Mouse (Mus musculus) erythroid progenitor cell, adult 5-6 weeks (primary cell): Measurements from ENCODE around the gene Gm45808. TPM values are rescaled to one million over a fixed set of nuclear protein-coding genes. Genes with fewer than 3 reads are reported as not detected.

Experiments used
- ATAC-seq: replicated peaks from 2 replicates; pipeline ENCODE4 v1.8.0; 2016; ENCODE audit warnings: moderate number of reproducible peaks, mild to moderate bottlenecking, moderate TSS enrichment, inconsistent platforms; ENCODE audit not compliant: poor library complexity, low FRiP score, severe bottlenecking
- total RNA-seq, 2 experiments: library from RNA; stranded (forward) in 1 of 2; stranded (reverse) in 1 of 2; fragments of 150-400 nt in 1 of 2; fragments of 186-747, 209-891 nt in 1 of 2; gene quantifications; 2 replicates each; pipeline versions ENCODE4 v1.2.3 to v1.2.4; 2015 to 2017; ENCODE audit warnings: low replicate concordance in 2 of 2

The Gm45808 gene
- total RNA-seq, 2 experiments from 2014 or later = 4.9 TPM; not detected in 1

- ATAC-seq = no peak
Observed at GRCm38 (mm10) chr7:45419859-45420614, 66.6 kb downstream of the Gm45808 start.

GRCm38 (mm10) chr7:45417962-45418492 is 68.6 kb downstream of the Gm45808 start:
- ATAC-seq = no peak

Other genes with a start within 250 kb of the Gm45808 start
Only the 30 nearest of the 36 such genes appear.
- not detected in 2 replicates for gene Slc6a21, start 209.3 kb downstream of the Gm45808 start, total RNA-seq (2015; ENCODE audit: low replicate concordance)
- gene Slc6a21, start 209.3 kb downstream of the Gm45808 start, total RNA-seq (2017; ENCODE audit: low replicate concordance) = not detected in 2 replicates
- not detected in 2 replicates for gene Trpm4, start 153.0 kb downstream of the Gm45808 start, total RNA-seq (2015; ENCODE audit: low replicate concordance)
- not detected in 2 replicates for gene Trpm4, start 153.0 kb downstream of the Gm45808 start, total RNA-seq (2017; ENCODE audit: low replicate concordance)
- gene Hrc, start 151.5 kb downstream of the Gm45808 start, total RNA-seq (2015; ENCODE audit: low replicate concordance) = not detected in 2 replicates
- gene Hrc, start 151.5 kb downstream of the Gm45808 start, total RNA-seq (2017; ENCODE audit: low replicate concordance) = not detected in 2 replicates
- gene Ppfia3, start 119.8 kb downstream of the Gm45808 start, total RNA-seq (2015; ENCODE audit: low replicate concordance) = not detected in 2 replicates
- not detected in 2 replicates for gene Ppfia3, start 119.8 kb downstream of the Gm45808 start, total RNA-seq (2017; ENCODE audit: low replicate concordance)
- gene Lin7b, start 116.2 kb downstream of the Gm45808 start, total RNA-seq (2015; ENCODE audit: low replicate concordance) = not detected in 2 replicates
- not detected in 2 replicates for gene Lin7b, start 116.2 kb downstream of the Gm45808 start, total RNA-seq (2017; ENCODE audit: low replicate concordance)
- gene Snrnp70, start 91.1 kb downstream of the Gm45808 start, total RNA-seq (2015; ENCODE audit: low replicate concordance) = 143 and 194 TPM in 2 replicates
- gene Snrnp70, start 91.1 kb downstream of the Gm45808 start, total RNA-seq (2017; ENCODE audit: low replicate concordance) = 312 and 348 TPM in 2 replicates
- not detected in 2 replicates for gene Kcna7, start 81.2 kb downstream of the Gm45808 start, total RNA-seq (2015; ENCODE audit: low replicate concordance)
- not detected in 2 replicates for gene Kcna7, start 81.2 kb downstream of the Gm45808 start, total RNA-seq (2017; ENCODE audit: low replicate concordance)
- gene Ntf5, start 73.1 kb downstream of the Gm45808 start, total RNA-seq (2015; ENCODE audit: low replicate concordance) = not detected in 2 replicates
- not detected in 2 replicates for gene Ntf5, start 73.1 kb downstream of the Gm45808 start, total RNA-seq (2017; ENCODE audit: low replicate concordance)
- gene Lhb, start 66.0 kb downstream of the Gm45808 start, total RNA-seq (2015; ENCODE audit: low replicate concordance) = not detected in 2 replicates
- not detected in 2 replicates for gene Lhb, start 66.0 kb downstream of the Gm45808 start, total RNA-seq (2017; ENCODE audit: low replicate concordance)
- 0.84 and 5.8 TPM in 2 replicates for gene Gys1, start 52.0 kb downstream of the Gm45808 start, total RNA-seq (2015; ENCODE audit: low replicate concordance)
- gene Gys1, start 52.0 kb downstream of the Gm45808 start, total RNA-seq (2017; ENCODE audit: low replicate concordance) = 2.1 and 6.2 TPM in 2 replicates
- 39.0 and 53.3 TPM in 2 replicates for gene Ruvbl2, start 48.7 kb downstream of the Gm45808 start, total RNA-seq (2015; ENCODE audit: low replicate concordance)
- gene Ruvbl2, start 48.7 kb downstream of the Gm45808 start, total RNA-seq (2017; ENCODE audit: low replicate concordance) = 22.6 and 28.8 TPM in 2 replicates
- gene Ftl1, start 26.9 kb downstream of the Gm45808 start, total RNA-seq (2015; ENCODE audit: low replicate concordance) = 2,156 and 2,353 TPM in 2 replicates
- gene Ftl1, start 26.9 kb downstream of the Gm45808 start, total RNA-seq (2017; ENCODE audit: low replicate concordance) = 950 and 960 TPM in 2 replicates
- 10.1 and 43.6 TPM in 2 replicates for gene Bax, start 19.9 kb downstream of the Gm45808 start, total RNA-seq (2015; ENCODE audit: low replicate concordance)
- gene Bax, start 19.9 kb downstream of the Gm45808 start, total RNA-seq (2017; ENCODE audit: low replicate concordance) = 10.3 and 15.9 TPM in 2 replicates
- 0.84 TPM in 1 of 2 replicates, not detected in the other for gene Tulp2, start 4.9 kb downstream of the Gm45808 start, total RNA-seq (2015; ENCODE audit: low replicate concordance)
- gene Tulp2, start 4.9 kb downstream of the Gm45808 start, total RNA-seq (2017; ENCODE audit: low replicate concordance) = not detected in 2 replicates
- gene Dhdh, start 2.0 kb upstream of the Gm45808 start, total RNA-seq (2015; ENCODE audit: low replicate concordance) = 0.42 and 3.6 TPM in 2 replicates
- gene Dhdh, start 2.0 kb upstream of the Gm45808 start, total RNA-seq (2017; ENCODE audit: low replicate concordance) = 1.0 and 1.6 TPM in 2 replicates
- gene Nucb1, start 23.6 kb upstream of the Gm45808 start, total RNA-seq (2015; ENCODE audit: low replicate concordance) = 164 and 168 TPM in 2 replicates
- gene Nucb1, start 23.6 kb upstream of the Gm45808 start, total RNA-seq (2017; ENCODE audit: low replicate concordance) = 789 and 905 TPM in 2 replicates
- gene Ppp1r15a, start 39.5 kb upstream of the Gm45808 start, total RNA-seq (2015; ENCODE audit: low replicate concordance) = 814 and 867 TPM in 2 replicates
- 569 and 633 TPM in 2 replicates for gene Ppp1r15a, start 39.5 kb upstream of the Gm45808 start, total RNA-seq (2017; ENCODE audit: low replicate concordance)
- gene Plekha4, start 39.5 kb upstream of the Gm45808 start, total RNA-seq (2015; ENCODE audit: low replicate concordance) = 7.2 TPM in 1 of 2 replicates, not detected in the other
- gene Plekha4, start 39.5 kb upstream of the Gm45808 start, total RNA-seq (2017; ENCODE audit: low replicate concordance) = 0.08 and 0.90 TPM in 2 replicates
- gene Hsd17b14, start 68.1 kb upstream of the Gm45808 start, total RNA-seq (2015; ENCODE audit: low replicate concordance) = not detected in 2 replicates
- not detected in 2 replicates for gene Hsd17b14, start 68.1 kb upstream of the Gm45808 start, total RNA-seq (2017; ENCODE audit: low replicate concordance)
- gene Bcat2, start 83.3 kb upstream of the Gm45808 start, total RNA-seq (2015; ENCODE audit: low replicate concordance) = 8.4 and 17.7 TPM in 2 replicates
- gene Bcat2, start 83.3 kb upstream of the Gm45808 start, total RNA-seq (2017; ENCODE audit: low replicate concordance) = 4.0 and 22.0 TPM in 2 replicates
- gene Fgf21, start 128.7 kb upstream of the Gm45808 start, total RNA-seq (2015; ENCODE audit: low replicate concordance) = not detected in 2 replicates
- not detected in 2 replicates for gene Fgf21, start 128.7 kb upstream of the Gm45808 start, total RNA-seq (2017; ENCODE audit: low replicate concordance)
- gene Fut1, start 130.5 kb upstream of the Gm45808 start, total RNA-seq (2015; ENCODE audit: low replicate concordance) = not detected in 2 replicates
- not detected in 2 replicates for gene Fut1, start 130.5 kb upstream of the Gm45808 start, total RNA-seq (2017; ENCODE audit: low replicate concordance)
- not detected in 2 replicates for gene Izumo1, start 135.0 kb upstream of the Gm45808 start, total RNA-seq (2015; ENCODE audit: low replicate concordance)
- gene Izumo1, start 135.0 kb upstream of the Gm45808 start, total RNA-seq (2017; ENCODE audit: low replicate concordance) = not detected in 2 replicates
- gene Rasip1, start 140.7 kb upstream of the Gm45808 start, total RNA-seq (2015; ENCODE audit: low replicate concordance) = not detected in 2 replicates
- gene Rasip1, start 140.7 kb upstream of the Gm45808 start, total RNA-seq (2017; ENCODE audit: low replicate concordance) = not detected in 2 replicates
- not detected in 2 replicates for gene Mamstr, start 153.2 kb upstream of the Gm45808 start, total RNA-seq (2015; ENCODE audit: low replicate concordance)
- gene Mamstr, start 153.2 kb upstream of the Gm45808 start, total RNA-seq (2017; ENCODE audit: low replicate concordance) = not detected in 2 replicates
- gene Fut2, start 179.6 kb upstream of the Gm45808 start, total RNA-seq (2015; ENCODE audit: low replicate concordance) = not detected in 2 replicates
- gene Fut2, start 179.6 kb upstream of the Gm45808 start, total RNA-seq (2017; ENCODE audit: low replicate concordance) = not detected in 2 replicates
- not detected in 2 replicates for gene Ntn5, start 197.2 kb upstream of the Gm45808 start, total RNA-seq (2015; ENCODE audit: low replicate concordance)
- not detected in 2 replicates for gene Ntn5, start 197.2 kb upstream of the Gm45808 start, total RNA-seq (2017; ENCODE audit: low replicate concordance)
- gene Sec1, start 207.6 kb upstream of the Gm45808 start, total RNA-seq (2015; ENCODE audit: low replicate concordance) = not detected in 2 replicates
- gene Sec1, start 207.6 kb upstream of the Gm45808 start, total RNA-seq (2017; ENCODE audit: low replicate concordance) = not detected in 2 replicates
- not detected in 2 replicates for gene Car11, start 213.0 kb upstream of the Gm45808 start, total RNA-seq (2015; ENCODE audit: low replicate concordance)
- not detected in 2 replicates for gene Car11, start 213.0 kb upstream of the Gm45808 start, total RNA-seq (2017; ENCODE audit: low replicate concordance)
- 1.3 and 2.5 TPM in 2 replicates for gene Dbp, start 218.3 kb upstream of the Gm45808 start, total RNA-seq (2015; ENCODE audit: low replicate concordance)
- 1.7 and 2.6 TPM in 2 replicates for gene Dbp, start 218.3 kb upstream of the Gm45808 start, total RNA-seq (2017; ENCODE audit: low replicate concordance)